Mouse (Mus musculus) cortical plate, adult 2 months (tissue): ENCODE measurements around the gene Mvk.

ENCODE experiments used
- CTCF ChIP-seq: fragments of 200-500 bp; IDR thresholded peaks from 2 replicates; pipeline ENCODE4 v1.5.1; 2011; ENCODE audit warnings: mild to moderate bottlenecking, control low read depth, low read length; ENCODE audit not compliant: insufficient read depth; ENCODE audit errors: extremely low read depth
- POLR2A ChIP-seq: fragments of 200-500 bp; IDR thresholded peaks from 2 replicates; pipeline ENCODE4 v1.6.1; 2011; ENCODE audit warnings: mild to moderate bottlenecking, low read length, control low read depth; ENCODE audit not compliant: insufficient read depth; ENCODE audit errors: extremely low read depth

GRCm38 (mm10) chr5:114434359-114434758 lies 9.7 kb upstream of the Mvk start:
- TF ChIP-seq POLR2A (no peak), CTCF (no peak)
